Mouse (Mus musculus): ENCODE data around the gene Sept8. TPM values are rescaled to one million over a fixed set of nuclear protein-coding genes. Genes with fewer than 3 reads are reported as not detected.

The Sept8 gene
- polyA plus RNA-seq, 1 experiment, result 52.2 TPM

GRCm38 (mm10) chr11:53590368-53590768, 71.3 kb downstream of the Sept8 start:
- Histone ChIP-seq H3K4me1 (ENCODE audit: control insufficient read depth, insufficient read depth, low read length) (no peaks in the 10 kb centered on the region), H3K4me3 (replicated peaks; ENCODE audit: control insufficient read depth, low read depth, low read length) (peak overlapping the region; percentile 44), H3K27ac (ENCODE audit: control insufficient read depth, insufficient read depth, low read depth, low read length, poor library complexity) (no peak overlapping the region)
- peak; percentile 93 for TF ChIP-seq CTCF (IDR thresholded peaks at IDR 0.05; ENCODE audit: control insufficient read depth, insufficient read depth, low read length)
- TF ChIP-seq POLR2A (IDR thresholded peaks at IDR 0.05; ENCODE audit: borderline replicate concordance, control insufficient read depth, low read depth, low read length), result no peak
- WGBS, result 1% methylated on average over 15 of the region's 15 CpGs

- no peak overlapping the region for H3K4me3 ChIP-seq (replicated peaks; ENCODE audit: control insufficient read depth, low read depth, low read length)
- H3K4me1 ChIP-seq (ENCODE audit: control insufficient read depth, insufficient read depth, low read length), result no peaks in the 10 kb centered on the region
- no peak for TF ChIP-seq POLR2A (IDR thresholded peaks at IDR 0.05; ENCODE audit: borderline replicate concordance, control insufficient read depth, low read depth, low read length)
- no peak for TF ChIP-seq CTCF (IDR thresholded peaks at IDR 0.05; ENCODE audit: control insufficient read depth, insufficient read depth, low read length)
- no peak overlapping the region for H3K27ac ChIP-seq (ENCODE audit: control insufficient read depth, insufficient read depth, low read depth, low read length, poor library complexity)
- WGBS, result 79% methylated on average over 5 of the region's 5 CpGs
Measured at GRCm38 (mm10) chr11:53591116-53591515, 72.1 kb downstream of the Sept8 start.

Other genes with a start within 250 kb of the Sept8 start
- 41.5 and 98.4 TPM in 2 replicates for gene Hspa4, start 218.8 kb upstream of the Sept8 start, polyA plus RNA-seq (2011; ENCODE audit: insufficient read depth, insufficient read length, low replicate concordance, missing spikeins)
- gene Zcchc10, start 194.6 kb upstream of the Sept8 start, polyA plus RNA-seq (2011; ENCODE audit: insufficient read depth, insufficient read length, low replicate concordance, missing spikeins), result 9.6 and 16.2 TPM in 2 replicates
- gene Aff4, start 168.4 kb upstream of the Sept8 start, polyA plus RNA-seq (2011; ENCODE audit: insufficient read depth, insufficient read length, low replicate concordance, missing spikeins), result 7.9 and 36.2 TPM in 2 replicates
- gene Leap2, start 96.1 kb upstream of the Sept8 start, polyA plus RNA-seq (2011; ENCODE audit: insufficient read depth, insufficient read length, low replicate concordance, missing spikeins), result not detected in 2 replicates
- 161 and 271 TPM in 2 replicates for gene Uqcrq, start 88.4 kb upstream of the Sept8 start, polyA plus RNA-seq (2011; ENCODE audit: insufficient read depth, insufficient read length, low replicate concordance, missing spikeins)
- 0.85 TPM in 1 of 2 replicates, not detected in the other for gene Gdf9, start 88.2 kb upstream of the Sept8 start, polyA plus RNA-seq (2011; ENCODE audit: insufficient read depth, insufficient read length, low replicate concordance, missing spikeins)
- 0.41 TPM in 1 of 2 replicates, not detected in the other for gene Gm10447, start 62.1 kb upstream of the Sept8 start, polyA plus RNA-seq (2011; ENCODE audit: insufficient read depth, insufficient read length, low replicate concordance, missing spikeins)
- gene Shroom1, start 62.1 kb upstream of the Sept8 start, polyA plus RNA-seq (2011; ENCODE audit: insufficient read depth, insufficient read length, low replicate concordance, missing spikeins), result 0.70 TPM in 1 of 2 replicates, not detected in the other
- not detected in 2 replicates for gene Gm9837, start 48.8 kb upstream of the Sept8 start, polyA plus RNA-seq (2011; ENCODE audit: insufficient read depth, insufficient read length, low replicate concordance, missing spikeins)
- gene Gm9945, start 39.1 kb upstream of the Sept8 start, polyA plus RNA-seq (2011; ENCODE audit: insufficient read depth, insufficient read length, low replicate concordance, missing spikeins), result not detected in 2 replicates
- 8.2 and 13.3 TPM in 2 replicates for gene Sowaha, start 39.0 kb upstream of the Sept8 start, polyA plus RNA-seq (2011; ENCODE audit: insufficient read depth, insufficient read length, low replicate concordance, missing spikeins)
- gene Kif3a, start 48.1 kb downstream of the Sept8 start, polyA plus RNA-seq (2011; ENCODE audit: insufficient read depth, insufficient read length, low replicate concordance, missing spikeins), result 3.7 and 4.5 TPM in 2 replicates
- not detected in 2 replicates for gene Il4, start 99.4 kb downstream of the Sept8 start, polyA plus RNA-seq (2011; ENCODE audit: insufficient read depth, insufficient read length, low replicate concordance, missing spikeins)
- not detected in 2 replicates for gene Il13, start 115.4 kb downstream of the Sept8 start, polyA plus RNA-seq (2011; ENCODE audit: insufficient read depth, insufficient read length, low replicate concordance, missing spikeins)
- gene Rad50, start 188.1 kb downstream of the Sept8 start, polyA plus RNA-seq (2011; ENCODE audit: insufficient read depth, insufficient read length, low replicate concordance, missing spikeins), result 8.9 and 15.2 TPM in 2 replicates
- not detected in 2 replicates for gene Il5, start 201.5 kb downstream of the Sept8 start, polyA plus RNA-seq (2011; ENCODE audit: insufficient read depth, insufficient read length, low replicate concordance, missing spikeins)

Data from bone marrow, adult 2 months (tissue).